Mouse (Mus musculus) urinary bladder, adult 18-20 months (tissue): Measurements from ENCODE around the gene Plpp4.
A peak's percentile ranks its signal among the peaks of the same experiment; 100 is the strongest.

Experiments used
- DNase-seq, 2 experiments: peaks; one replicate each; pipeline ENCODE4 v3.0.0; 2022; ENCODE audit warnings: low spot score in 2 of 2, mixed read lengths in 2 of 2

The Plpp4 gene

GRCm38 (mm10) chr7:129301622-129302021, 44.8 kb downstream of the Plpp4 start:
- no peak for DNase-seq

GRCm38 (mm10) chr7:129303356-129303755, 46.5 kb downstream of the Plpp4 start:
- DNase-seq: no peak

- DNase-seq: no peak
Measured at GRCm38 (mm10) chr7:129307042-129307825, 50.4 kb downstream of the Plpp4 start.

GRCm38 (mm10) chr7:129308661-129309060, 51.8 kb downstream of the Plpp4 start:
- no peak for DNase-seq

GRCm38 (mm10) chr7:129312521-129312920, 55.7 kb downstream of the Plpp4 start:
- no peak for DNase-seq

- no peak for DNase-seq
Measured at GRCm38 (mm10) chr7:129313969-129314368, 57.1 kb downstream of the Plpp4 start.

- no peak for DNase-seq
Measured at GRCm38 (mm10) chr7:129340096-129340495, 83.3 kb downstream of the Plpp4 start.

- no peak for DNase-seq
Measured at GRCm38 (mm10) chr7:129355561-129355960, 98.7 kb downstream of the Plpp4 start.

- no peak for DNase-seq
Measured at GRCm38 (mm10) chr7:129375306-129375705, 118.5 kb downstream of the Plpp4 start.

- no peak for DNase-seq
Measured at GRCm38 (mm10) chr7:129385149-129385548, 128.3 kb downstream of the Plpp4 start.

- DNase-seq: no peak
Measured at GRCm38 (mm10) chr7:129392835-129393489, 136.1 kb downstream of the Plpp4 start.

- DNase-seq: no peak
Measured at GRCm38 (mm10) chr7:129396561-129396960, 139.7 kb downstream of the Plpp4 start.

GRCm38 (mm10) chr7:129399071-129399470, 142.2 kb downstream of the Plpp4 start:
- DNase-seq: no peak

- no peak for DNase-seq
Measured at GRCm38 (mm10) chr7:129402695-129403364, 146.0 kb downstream of the Plpp4 start.

- no peak for DNase-seq
Measured at GRCm38 (mm10) chr7:129406069-129406468, 149.2 kb downstream of the Plpp4 start.

GRCm38 (mm10) chr7:129412695-129413094, 155.9 kb downstream of the Plpp4 start:
- no peak for DNase-seq

- DNase-seq: no peak
Measured at GRCm38 (mm10) chr7:129415179-129415578, 158.3 kb downstream of the Plpp4 start.

GRCm38 (mm10) chr7:129421181-129421580, 164.3 kb downstream of the Plpp4 start:
- no peak for DNase-seq

- peak in 1 of 2 experiments; percentile 4 for DNase-seq
Measured at GRCm38 (mm10) chr7:129425554-129425953, 168.7 kb downstream of the Plpp4 start.

GRCm38 (mm10) chr7:129428794-129429193, 172.0 kb downstream of the Plpp4 start:
- DNase-seq: no peak

GRCm38 (mm10) chr7:129429903-129430302, 173.1 kb downstream of the Plpp4 start:
- DNase-seq: no peak
